Mouse (Mus musculus) MEL (cell line): Measurements from ENCODE around the gene Txn2. TPM values are rescaled to one million over a fixed set of nuclear protein-coding genes. Genes with fewer than 3 reads are reported as not detected.

Source experiments
- DNase-seq: peaks from one replicate; pipeline ENCODE4 v3.0.0; 2011; ENCODE audit warnings: low read depth, low spot score
- H3K27ac ChIP-seq: 2 replicates; pipeline ENCODE4 v1.5.1; 2012; ENCODE audit warnings: low read depth, mild to moderate bottlenecking, control low read depth, low read length, moderate library complexity; ENCODE audit not compliant: control insufficient read depth
- H3K27me3 ChIP-seq, 2 experiments: fragments of 150-350 bp in 1 of 2; sonication (generic) in 1 of 2; 2 replicates each; pipeline ENCODE4 v1.6.1; 2012; ENCODE audit warnings: low read length in 2 of 2, mild to moderate bottlenecking in 2 of 2, improper control_type of control experiment in 1 of 2, moderate library complexity in 1 of 2; ENCODE audit not compliant: insufficient read depth in 2 of 2, control insufficient read depth in 1 of 2
- H3K36me3 ChIP-seq, 2 experiments: 2 replicates each; pipeline ENCODE4 v1.6.1; 2012 to 2014; ENCODE audit warnings: low read length in 2 of 2, improper control_type of control experiment in 1 of 2, inconsistent platforms in 1 of 2, mild to moderate bottlenecking in 1 of 2; ENCODE audit not compliant: insufficient read depth in 2 of 2, control insufficient read depth in 1 of 2
- H3K4me1 ChIP-seq, 2 experiments: fragments of 150-350 bp in 1 of 2; sonication (generic) in 1 of 2; 2 replicates each; pipeline ENCODE4 v1.6.1; 2012; ENCODE audit warnings: low read length in 2 of 2, improper control_type of control experiment in 1 of 2, mild to moderate bottlenecking in 1 of 2; ENCODE audit not compliant: insufficient read depth in 2 of 2, control insufficient read depth in 1 of 2
- H3K4me3 ChIP-seq, 2 experiments: fragments of 150-350 bp in 1 of 2; sonication (generic) in 1 of 2; 2 replicates each; pipeline ENCODE4 v1.5.1; 2012; ENCODE audit warnings: low read depth in 2 of 2, low read length in 2 of 2, mild to moderate bottlenecking in 2 of 2, moderate library complexity in 2 of 2, control low read depth in 1 of 2, improper control_type of control experiment in 1 of 2; ENCODE audit not compliant: control insufficient read depth in 1 of 2, insufficient read depth in 1 of 2
- H3K79me2 ChIP-seq: 2 replicates; pipeline ENCODE4 v1.6.1; 2012; ENCODE audit warnings: mild to moderate bottlenecking, low read length, moderate library complexity; ENCODE audit not compliant: control insufficient read depth, poor library complexity, insufficient read depth
- H3K9ac ChIP-seq: 2 replicates; pipeline ENCODE4 v1.6.1; 2012; ENCODE audit warnings: low read depth, mild to moderate bottlenecking, control low read depth, low read length, moderate library complexity; ENCODE audit not compliant: control insufficient read depth, poor library complexity, severe bottlenecking
- H3K9me3 ChIP-seq: fragments of 150-350 bp; sonication (generic); replicated peaks from 2 replicates; pipeline ENCODE4 v1.6.1; 2012; ENCODE audit warnings: mild to moderate bottlenecking, low read length, improper control_type of control experiment, moderate library complexity; ENCODE audit not compliant: insufficient read depth
- BHLHE40 ChIP-seq: IDR thresholded peaks from 2 replicates; pipeline ENCODE4 v1.6.1; 2012; ENCODE audit warnings: low read depth, mild to moderate bottlenecking, inconsistent platforms, low read length, improper control_type of control experiment, borderline replicate concordance
- CTCF ChIP-seq, 3 experiments: IDR thresholded peaks in 2 of 3; conservative IDR thresholded peaks in 1 of 3; 2 replicates each; pipeline ENCODE4 v1.5.1; 2011 to 2012; ENCODE audit warnings: low read length in 3 of 3, low read depth in 2 of 3, mild to moderate bottlenecking in 2 of 3, improper control_type of control experiment in 1 of 3, inconsistent platforms in 1 of 3, mixed read lengths in 1 of 3, moderate library complexity in 1 of 3; ENCODE audit not compliant: control insufficient read depth in 1 of 3, insufficient read depth in 1 of 3, poor library complexity in 1 of 3, severe bottlenecking in 1 of 3
- EP300 ChIP-seq, 2 experiments: IDR thresholded peaks; 2 replicates each; pipeline ENCODE4 v1.6.1; 2011; ENCODE audit warnings: improper control_type of control experiment in 2 of 2, low read length in 2 of 2, low read depth in 1 of 2, mild to moderate bottlenecking in 1 of 2
- GABPA ChIP-seq: IDR thresholded peaks from 2 replicates; pipeline ENCODE4 v1.6.1; 2012; ENCODE audit warnings: low read depth, mild to moderate bottlenecking, inconsistent platforms, low read length, improper control_type of control experiment, moderate library complexity
- HCFC1 ChIP-seq: IDR thresholded peaks from 2 replicates; pipeline ENCODE4 v1.6.1; 2012; ENCODE audit warnings: low read depth, mild to moderate bottlenecking, inconsistent platforms, low read length, improper control_type of control experiment, moderate library complexity
- JUND ChIP-seq: IDR thresholded peaks from 2 replicates; pipeline ENCODE4 v1.6.1; 2011; ENCODE audit warnings: low read depth, mild to moderate bottlenecking, improper control_type of control experiment, low read length
- MYC ChIP-seq: IDR thresholded peaks from 2 replicates; pipeline ENCODE4 v1.6.1; 2011; ENCODE audit warnings: low read depth, mild to moderate bottlenecking, low read length, improper control_type of control experiment, moderate library complexity
- POLR2A ChIP-seq, 2 experiments: IDR thresholded peaks; 2 replicates each; pipeline ENCODE4 v1.6.1; 2011 to 2012; ENCODE audit warnings: low read length in 2 of 2, mild to moderate bottlenecking in 2 of 2, control low read depth in 1 of 2, improper control_type of control experiment in 1 of 2, low read depth in 1 of 2, moderate library complexity in 1 of 2; ENCODE audit not compliant: control insufficient read depth in 1 of 2, insufficient read depth in 1 of 2, poor library complexity in 1 of 2
- RAD21 ChIP-seq: IDR thresholded peaks from 2 replicates; pipeline ENCODE4 v1.6.1; 2011; ENCODE audit warnings: mild to moderate bottlenecking, low read depth, low read length, improper control_type of control experiment
- RCOR1 ChIP-seq: IDR thresholded peaks from 2 replicates; pipeline ENCODE4 v1.6.1; 2012; ENCODE audit warnings: low read depth, mild to moderate bottlenecking, inconsistent platforms, low read length, improper control_type of control experiment
- SIN3A ChIP-seq: IDR thresholded peaks from 2 replicates; pipeline ENCODE4 v1.6.1; 2012; ENCODE audit warnings: low read length, improper control_type of control experiment, inconsistent platforms
- SMC3 ChIP-seq: IDR thresholded peaks from 2 replicates; pipeline ENCODE4 v1.6.1; 2011; ENCODE audit warnings: low read depth, low read length, improper control_type of control experiment
- TAL1 ChIP-seq: IDR thresholded peaks from 2 replicates; pipeline ENCODE4 v1.6.1; 2012; ENCODE audit warnings: mild to moderate bottlenecking, inconsistent platforms, low read length, moderate library complexity, mixed read lengths
- ZC3H11A ChIP-seq: IDR thresholded peaks from 2 replicates; pipeline ENCODE4 v1.6.1; 2012; ENCODE audit warnings: low read depth, mild to moderate bottlenecking, inconsistent platforms, low read length, improper control_type of control experiment
- ZKSCAN1 ChIP-seq: IDR thresholded peaks from 2 replicates; pipeline ENCODE4 v1.6.1; 2012; ENCODE audit warnings: low read depth, mild to moderate bottlenecking, inconsistent platforms, low read length, improper control_type of control experiment, moderate library complexity
- ZNF384 ChIP-seq: IDR thresholded peaks from 2 replicates; pipeline ENCODE4 v1.6.1; 2012; ENCODE audit warnings: low read depth, mild to moderate bottlenecking, inconsistent platforms, low read length, improper control_type of control experiment
- polyA plus RNA-seq, 2 experiments: library from polyadenylated mRNA; stranded (reverse) in 1 of 2; unstranded in 1 of 2; fragments of >175 nt in 1 of 2; fragments of >200 nt in 1 of 2; gene quantifications; 2 replicates each; pipeline versions ENCODE4 v1.2.1 to v1.2.4; 2012; ENCODE audit warnings: low replicate concordance in 2 of 2, low read depth in 1 of 2; ENCODE audit not compliant: insufficient read length in 2 of 2, insufficient read depth in 1 of 2, missing spikeins in 1 of 2
- total RNA-seq: library from RNA; depleted of rRNA; stranded (reverse); fragments of 300-350 nt; gene quantifications from 2 replicates; pipeline ENCODE4 v1.2.3, GENCODE M21; 2012

Txn2 gene
- total and polyA plus RNA-seq, 3 experiments = 114 to 416 (median 207) TPM

- Histone ChIP-seq H3K27ac (no peak overlapping the region), H3K27me3 (no peaks in the 10 kb centered on the region), H3K4me3 (no peak overlapping the region), H3K9me3 (no peaks in the 10 kb centered on the region), H3K9ac (no peak overlapping the region), H3K36me3 (peaks cover 0 to 14% of the 10 kb centered on the region in 2 experiments; a peak in 2 of 4 replicates), H3K79me2 (no peaks in the 10 kb centered on the region), H3K4me1 (no peaks in the 10 kb centered on the region)
- no peak for DNase-seq
- TF ChIP-seq RCOR1 = no peak
- TF ChIP-seq TAL1 = no peak
- TF ChIP-seq EP300 (IDR thresholded peaks at IDR 0.05; ENCODE audit: low read depth in 1 of 2, low read length in 2 of 2) = no peak
- TF ChIP-seq POLR2A (IDR thresholded peaks at IDR 0.05; ENCODE audit: control insufficient read depth in 1 of 2, insufficient read depth in 1 of 2, low read depth in 1 of 2, low read length in 2 of 2, poor library complexity in 1 of 2) = no peak
- TF ChIP-seq BHLHE40 = no peak
Measured at GRCm38 (mm10) chr15:77919441-77919840, 9.4 kb downstream of the Txn2 start.

GRCm38 (mm10) chr15:77916851-77917544, 11.8 kb downstream of the Txn2 start:
- Histone ChIP-seq H3K9ac (no peak overlapping the region), H3K79me2 (no peaks in the 10 kb centered on the region), H3K4me3 (no peak overlapping the region), H3K36me3 (peaks cover 0 to 7% of the 10 kb centered on the region in 2 experiments; a peak in 2 of 4 replicates), H3K9me3 (no peaks in the 10 kb centered on the region), H3K4me1 (no peaks in the 10 kb centered on the region), H3K27ac (no peak overlapping the region), H3K27me3 (no peaks in the 10 kb centered on the region)
- TF ChIP-seq SIN3A = peak; percentile 56; the same call in 1 of the 2 replicates
- peak; percentile 86 for TF ChIP-seq SMC3
- TF ChIP-seq TAL1 = no peak
- TF ChIP-seq ZNF384 = peak; percentile 74
- no peak for TF ChIP-seq HCFC1
- no peak for TF ChIP-seq JUND
- TF ChIP-seq ZC3H11A = peak; percentile 79
- peak; percentile 86 for TF ChIP-seq RAD21
- peak; percentile 84 to 92 (median 89) for TF ChIP-seq CTCF (IDR thresholded peaks at IDR 0.05 in 2 of 3, conservative IDR thresholded peaks at IDR 0.05 in 1 of 3; ENCODE audit: control insufficient read depth in 1 of 3, insufficient read depth in 1 of 3, low read depth in 2 of 3, low read length in 3 of 3, poor library complexity in 1 of 3, severe bottlenecking in 1 of 3)
- peak; percentile 88 for DNase-seq

GRCm38 (mm10) chr15:77915287-77915686, 13.5 kb downstream of the Txn2 start:
- Histone ChIP-seq H3K9ac (no peak overlapping the region), H3K4me3 (no peak overlapping the region), H3K36me3 (peaks cover 0 to 5% of the 10 kb centered on the region in 2 experiments; a peak in 2 of 4 replicates), H3K27me3 (no peaks in the 10 kb centered on the region), H3K79me2 (no peaks in the 10 kb centered on the region), H3K4me1 (no peaks in the 10 kb centered on the region), H3K9me3 (no peaks in the 10 kb centered on the region), H3K27ac (no peak overlapping the region)
- DNase-seq = no peak
- TF ChIP-seq GABPA (no peak), MYC (no peak), ZKSCAN1 (peak; percentile 98)
- TF ChIP-seq, all 39 proteins: peak for 1
